Comparison of ENCODE assay signal across 8 mouse cellular contexts in the genomic region with DNA sequence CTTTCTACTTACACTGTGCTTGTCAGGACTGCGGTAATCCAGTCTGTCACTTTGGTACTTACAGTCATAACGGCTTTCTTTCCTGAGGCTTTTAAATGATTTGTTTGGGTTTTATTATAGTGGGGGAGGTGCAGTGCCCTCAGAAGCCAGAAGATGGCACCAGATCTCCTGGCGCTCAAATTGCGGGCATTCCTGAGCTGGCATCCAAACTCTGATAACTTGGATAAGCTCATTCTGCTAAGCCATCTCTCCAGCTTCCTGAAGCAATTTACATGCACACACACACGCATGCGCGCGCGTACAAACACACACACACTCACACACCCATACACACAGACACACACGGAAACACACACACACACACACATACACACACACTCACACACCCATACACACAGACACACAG. TPM values are rescaled to one million over a fixed set of nuclear protein-coding genes. Genes with fewer than 3 reads are reported as not detected.
DNase-seq lines count a peak whose midpoint lies in the region; ATAC-seq and TF ChIP-seq lines count a peak whose summit lies in the region.

No protein-coding gene starts in this region.

- H3K4me3 ChIP-seq in CH12.LX (replicated peaks in 1 of 3; ENCODE audit: low read depth in 2 of 3, low read length in 2 of 3, poor library complexity in 1 of 3), result no peak overlapping the region
- H3K4me3 ChIP-seq in bone marrow macrophage, adult 2 months (ENCODE audit: insufficient read depth, low read length), result no peak overlapping the region
- no peak overlapping the region for H3K4me3 ChIP-seq in heart, embryonic 11.5 days (ENCODE audit: low read depth, low read length)
- H3K4me3 ChIP-seq in liver, embryonic 15.5 days (replicated peaks), result no peak overlapping the region
- no peak overlapping the region for H3K4me3 ChIP-seq in neural tube, embryonic 13.5 days
- H3K4me3 ChIP-seq in testis, adult 2 months (ENCODE audit: control insufficient read depth, low read depth, low read length), result no peak overlapping the region

- no peaks in the 10 kb centered on the region for H3K36me3 ChIP-seq in CH12.LX (replicated peaks in 1 of 2; ENCODE audit: control insufficient read depth in 1 of 2, insufficient read depth in 1 of 2, low read length in 1 of 2)
- H3K36me3 ChIP-seq in heart, embryonic 11.5 days (ENCODE audit: control insufficient read depth, insufficient read depth, low read length), result no peaks in the 10 kb centered on the region
- H3K36me3 ChIP-seq in liver, embryonic 15.5 days (replicated peaks), result no peaks in the 10 kb centered on the region
- H3K36me3 ChIP-seq in neural tube, embryonic 13.5 days, result no peaks in the 10 kb centered on the region
- H3K36me3 ChIP-seq in testis, adult 2 months (ENCODE audit: control insufficient read depth, insufficient read depth, low read length), result no peaks in the 10 kb centered on the region

- TF ChIP-seq EP300 in CH12.LX (IDR thresholded peaks at IDR 0.05; ENCODE audit: low read length), result no peak

- TF ChIP-seq POLR2A in CH12.LX (IDR thresholded peaks at IDR 0.05; ENCODE audit: low read depth, low read length), result no peak
- no peak for TF ChIP-seq POLR2A in bone marrow macrophage, adult 2 months (IDR thresholded peaks at IDR 0.05; ENCODE audit: borderline replicate concordance, low read depth, low read length)
- TF ChIP-seq POLR2A in testis, adult 2 months (IDR thresholded peaks at IDR 0.05; ENCODE audit: control insufficient read depth, low read depth, low read length), result no peak

- no peaks in the 10 kb centered on the region for H3K9me3 ChIP-seq in CH12.LX (replicated peaks; ENCODE audit: low read length)
- H3K9me3 ChIP-seq in heart, embryonic 11.5 days (replicated peaks; ENCODE audit: control insufficient read depth, low read length), result no peaks in the 10 kb centered on the region
- H3K9me3 ChIP-seq in liver, embryonic 15.5 days (replicated peaks), result no peaks in the 10 kb centered on the region
- no peaks in the 10 kb centered on the region for H3K9me3 ChIP-seq in neural tube, embryonic 13.5 days

- peak; percentile 61 for ATAC-seq in erythroblast, adult 5-6 weeks (replicated peaks; ENCODE audit: low FRiP score, poor library complexity, severe bottlenecking)
- ATAC-seq in heart, embryonic 11.5 days (replicated peaks; ENCODE audit: insufficient number of reproducible peaks, low FRiP score, low TSS enrichment), result no peak
- ATAC-seq in liver, embryonic 15.5 days (ENCODE audit: insufficient read depth), result peak; percentile 3; the same call in 1 of the 2 replicates
- peak; percentile 71 for ATAC-seq in neural tube, embryonic 13.5 days (ENCODE audit: low read depth)

- no peak overlapping the region for H3K27ac ChIP-seq in CH12.LX (ENCODE audit: insufficient read depth, low read depth)
- H3K27ac ChIP-seq in bone marrow macrophage, adult 2 months (ENCODE audit: insufficient read depth, low read depth, low read length), result peak overlapping the region; percentile 39
- peak overlapping the region; percentile 78 for H3K27ac ChIP-seq in heart, embryonic 11.5 days (ENCODE audit: low read depth, low read length)
- H3K27ac ChIP-seq in liver, embryonic 15.5 days (replicated peaks), result peak overlapping the region; percentile 96
- no peak overlapping the region for H3K27ac ChIP-seq in neural tube, embryonic 13.5 days (replicated peaks)
- no peak overlapping the region for H3K27ac ChIP-seq in testis, adult 2 months (ENCODE audit: control insufficient read depth, insufficient read depth, low read depth, low read length)

- peak; percentile 91 for TF ChIP-seq RAD21 in CH12.LX (IDR thresholded peaks at IDR 0.05; ENCODE audit: low read depth, low read length)

- dilution Hi-C loops in CH12.LX (cut with MboI; ENCODE audit: extremely low pct_ligation_motif_present, extremely low pct_unique_long_range_greater_than_20kb, low sequenced_read_pairs), result no loop called here

- H3K4me1 ChIP-seq in CH12.LX (ENCODE audit: control insufficient read depth in 1 of 2, insufficient read depth in 2 of 2), result peaks cover 15 to 35% of the 10 kb centered on the region in 2 experiments
- peaks cover 47% of the 10 kb centered on the region for H3K4me1 ChIP-seq in bone marrow macrophage, adult 2 months (ENCODE audit: control insufficient read depth, insufficient read depth, low read length)
- H3K4me1 ChIP-seq in heart, embryonic 11.5 days (ENCODE audit: control insufficient read depth, insufficient read depth, low read length), result no peaks in the 10 kb centered on the region
- peaks cover 78% of the 10 kb centered on the region for H3K4me1 ChIP-seq in liver, embryonic 15.5 days (replicated peaks)
- no peaks in the 10 kb centered on the region; the same call in 1 of the 2 replicates for H3K4me1 ChIP-seq in neural tube, embryonic 13.5 days (replicated peaks)
- H3K4me1 ChIP-seq in testis, adult 2 months (ENCODE audit: control insufficient read depth, insufficient read depth, low read length), result no peaks in the 10 kb centered on the region

- peak; percentile 61 for DNase-seq in CH12.LX (ENCODE audit: extremely low read depth)
- peak; percentile 47 to 78 for DNase-seq in kidney, postnatal 25 days

- 17% methylated on average over 10 of the region's 10 CpGs for WGBS in heart, embryonic 11.5 days (ENCODE audit: insufficient replicate concordance)
- WGBS in liver, embryonic 15.5 days (ENCODE audit: insufficient replicate concordance), result 14% methylated on average over 10 of the region's 10 CpGs
- WGBS in neural tube, embryonic 13.5 days, result 32% methylated on average over 10 of the region's 10 CpGs

- H3K4me2 ChIP-seq in CH12.LX (ENCODE audit: insufficient read depth, low read depth, poor library complexity, severe bottlenecking), result no peak overlapping the region
- no peak overlapping the region for H3K4me2 ChIP-seq in heart, embryonic 11.5 days
- H3K4me2 ChIP-seq in liver, embryonic 15.5 days, result peak overlapping the region; percentile 70
- no peak overlapping the region for H3K4me2 ChIP-seq in neural tube, embryonic 13.5 days

- H3K27me3 ChIP-seq in CH12.LX (replicated peaks), result no peaks in the 10 kb centered on the region
- H3K27me3 ChIP-seq in heart, embryonic 11.5 days (ENCODE audit: control insufficient read depth, insufficient read depth, low read length), result no peaks in the 10 kb centered on the region
- H3K27me3 ChIP-seq in liver, embryonic 15.5 days, result no peaks in the 10 kb centered on the region
- no peaks in the 10 kb centered on the region for H3K27me3 ChIP-seq in neural tube, embryonic 13.5 days
- H3K27me3 ChIP-seq in testis, adult 2 months (ENCODE audit: control insufficient read depth, insufficient read depth, low read length), result no peaks in the 10 kb centered on the region

- no peaks in the 10 kb centered on the region for H3K79me2 ChIP-seq in CH12.LX (replicated peaks; ENCODE audit: control insufficient read depth, extremely low read depth, insufficient read depth, poor library complexity, severe bottlenecking)

- no peak overlapping the region for H3K9ac ChIP-seq in CH12.LX (ENCODE audit: insufficient read depth, low read depth)
- H3K9ac ChIP-seq in heart, embryonic 11.5 days (ENCODE audit: low read depth, low read length), result no peak overlapping the region
- peak overlapping the region; percentile 57; the same call in 1 of the 2 replicates for H3K9ac ChIP-seq in liver, embryonic 15.5 days
- H3K9ac ChIP-seq in neural tube, embryonic 13.5 days, result peak overlapping the region; percentile 31; the same call in 1 of the 2 replicates

- in situ Hi-C loops in CH12.LX (cut with MboI; ENCODE audit: low pct_ligation_motif_present, low pct_unique_long_range_greater_than_20kb, low sequenced_read_pairs), result loop anchor here (25.0 kb wide), 1 partner anchor 245 kb away; a partner anchor contains a TSS

- TF ChIP-seq CTCF in CH12.LX (conservative IDR thresholded peaks at IDR 0.05 in 1 of 2, IDR thresholded peaks at IDR 0.05 in 1 of 2; ENCODE audit: low read depth in 2 of 2, low read length in 2 of 2), result peak; percentile 91
- TF ChIP-seq CTCF in bone marrow macrophage, adult 2 months (IDR thresholded peaks at IDR 0.05; ENCODE audit: low read depth, low read length), result peak; percentile 63
- peak; percentile 65; the same call in 1 of the 2 replicates for TF ChIP-seq CTCF in testis, adult 2 months (IDR thresholded peaks at IDR 0.05; ENCODE audit: control insufficient read depth, insufficient read depth, insufficient replicate concordance, low read depth, low read length)

RNA-seq across cellular contexts. Expression of a gene that starts 9.1 kb away (rescaled TPM):
- total RNA-seq in CH12.LX (2012; rRNA removed) (178 and 202 TPM in 2 replicates), CH12.LX (2014; rRNA removed) (282 and 300 TPM in 2 replicates)
- 238 and 271 TPM in 2 replicates for polyA plus RNA-seq in CH12.LX (2012; ENCODE audit: insufficient read length, low read depth)
- polyA plus RNA-seq in bone marrow macrophage, adult 2 months (2012; ENCODE audit: insufficient read depth, insufficient read length, missing spikeins), result 5,285 and 5,524 TPM in 2 replicates
- 96.5 and 125 TPM in 2 replicates for total RNA-seq in erythroblast, adult 5-6 weeks (2015; ENCODE audit: low replicate concordance)
- 142 and 143 TPM in 2 replicates for total RNA-seq in erythroblast, adult 5-6 weeks (2017; ENCODE audit: low replicate concordance)
- polyA plus RNA-seq in heart, embryonic 11.5 days (2014; fragmentation: Nextera tagmentation; extraction: Ambion mirVana), result 5.4 and 6.2 TPM in 2 replicates
- 34.9 and 37.1 TPM in 2 replicates for polyA plus RNA-seq in liver, embryonic 15.5 days (2015; fragmentation: Nextera tagmentation; extraction: Ambion mirVana)
- 17.7 and 18.9 TPM in 2 replicates for polyA plus RNA-seq in neural tube, embryonic 13.5 days (2015; fragmentation: Nextera tagmentation; extraction: Ambion mirVana)
- polyA plus RNA-seq in testis, adult 2 months (2012; rRNA removed), result 1.6 and 1.7 TPM in 2 replicates

RNA-seq across cellular contexts. Expression of a gene that starts 18.4 kb away (rescaled TPM):
- total RNA-seq in CH12.LX (2012; rRNA removed), result 0.13 TPM in 1 of 2 replicates, not detected in the other
- not detected in 2 replicates for total RNA-seq in CH12.LX (2014; rRNA removed)
- 0.20 TPM in 1 of 2 replicates, not detected in the other for polyA plus RNA-seq in CH12.LX (2012; ENCODE audit: insufficient read length, low read depth)
- polyA plus RNA-seq in bone marrow macrophage, adult 2 months (2012; ENCODE audit: insufficient read depth, insufficient read length, missing spikeins), result 10.9 and 12.6 TPM in 2 replicates
- total RNA-seq in erythroblast, adult 5-6 weeks (2015; ENCODE audit: low replicate concordance), result 5.2 TPM in 1 of 2 replicates, not detected in the other
- 1.0 TPM in 1 of 2 replicates, not detected in the other for total RNA-seq in erythroblast, adult 5-6 weeks (2017; ENCODE audit: low replicate concordance)
- polyA plus RNA-seq in heart, embryonic 11.5 days (2014; fragmentation: Nextera tagmentation; extraction: Ambion mirVana), result 9.9 and 14.0 TPM in 2 replicates
- polyA plus RNA-seq in liver, embryonic 15.5 days (2015; fragmentation: Nextera tagmentation; extraction: Ambion mirVana), result 1.3 and 1.8 TPM in 2 replicates
- polyA plus RNA-seq in neural tube, embryonic 13.5 days (2015; fragmentation: Nextera tagmentation; extraction: Ambion mirVana), result 13.3 and 19.2 TPM in 2 replicates
- polyA plus RNA-seq in testis, adult 2 months (2012; rRNA removed), result 1.2 and 1.9 TPM in 2 replicates

RNA-seq across cellular contexts. Expression of a gene that starts 42.0 kb away (rescaled TPM):
- not detected in 2 replicates for total RNA-seq in CH12.LX (2012; rRNA removed)
- total RNA-seq in CH12.LX (2014; rRNA removed), result not detected in 2 replicates
- polyA plus RNA-seq in CH12.LX (2012; ENCODE audit: insufficient read length, low read depth), result not detected in 2 replicates
- polyA plus RNA-seq in bone marrow macrophage, adult 2 months (2012; ENCODE audit: insufficient read depth, insufficient read length, missing spikeins), result not detected in 2 replicates
- total RNA-seq in erythroblast, adult 5-6 weeks (2015; ENCODE audit: low replicate concordance), result not detected in 2 replicates
- total RNA-seq in erythroblast, adult 5-6 weeks (2017; ENCODE audit: low replicate concordance), result not detected in 2 replicates
- 0.65 TPM in 1 of 2 replicates, not detected in the other for polyA plus RNA-seq in heart, embryonic 11.5 days (2014; fragmentation: Nextera tagmentation; extraction: Ambion mirVana)
- polyA plus RNA-seq in liver, embryonic 15.5 days (2015; fragmentation: Nextera tagmentation; extraction: Ambion mirVana), result not detected in 2 replicates
- not detected in 2 replicates for polyA plus RNA-seq in neural tube, embryonic 13.5 days (2015; fragmentation: Nextera tagmentation; extraction: Ambion mirVana)
- polyA plus RNA-seq in testis, adult 2 months (2012; rRNA removed), result 19.5 and 29.7 TPM in 2 replicates

Comparison
In these comparisons a context has a peak if more than half of its experiments do, and no peak if none do; other contexts are left out.
1. H3K27ac ChIP-seq: peak in bone marrow macrophage, adult 2 months (single experiment), heart, embryonic 11.5 days (single experiment) and liver, embryonic 15.5 days (single experiment); none in CH12.LX (single experiment), neural tube, embryonic 13.5 days (single experiment) and testis, adult 2 months (single experiment).
2. H3K9ac ChIP-seq: peak in liver, embryonic 15.5 days (single experiment) and neural tube, embryonic 13.5 days (single experiment); none in CH12.LX (single experiment) and heart, embryonic 11.5 days (single experiment).
3. RNA of a gene that starts 9.1 kb away (polyA plus RNA-seq): 5,285 to 5,524 TPM in bone marrow macrophage, adult 2 months; 238 to 271 TPM in CH12.LX, 34.9 to 37.1 TPM in liver, embryonic 15.5 days, 17.7 to 18.9 TPM in neural tube, embryonic 13.5 days, 5.4 to 6.2 TPM in heart, embryonic 11.5 days and 1.6 to 1.7 TPM in testis, adult 2 months; every median in the first group is over 10 times any median in the second.
4. RNA of a gene that starts 42.0 kb away (polyA plus RNA-seq): 19.5 to 29.7 TPM in testis, adult 2 months; not detected in CH12.LX, not detected in bone marrow macrophage, adult 2 months, 0.65 TPM in heart, embryonic 11.5 days, not detected in liver, embryonic 15.5 days and not detected in neural tube, embryonic 13.5 days; every median in the first group is over 10 times any median in the second.
5. Peak in every context shown above with its lines, with median percentiles within 50 percentile points of each other: CTCF ChIP-seq.